Mouse (Mus musculus): ENCODE measurements around the gene Mt2.

DNA sequence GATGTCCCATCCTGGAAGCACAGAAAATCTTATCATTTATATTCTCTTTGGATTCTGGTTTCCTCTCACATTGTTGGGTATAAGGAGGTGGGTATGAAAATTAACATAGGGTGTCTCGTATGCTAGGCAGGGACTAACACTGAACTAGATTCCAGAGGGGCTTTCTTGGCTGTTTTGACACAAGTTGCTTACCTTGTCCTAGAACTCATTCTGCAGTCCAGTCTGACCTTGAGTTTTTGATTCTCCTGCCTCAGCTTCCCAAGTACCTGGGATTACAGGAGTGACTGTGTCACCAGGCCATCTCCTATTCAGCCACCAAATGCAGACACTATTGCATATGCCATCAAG is 8.1 kb downstream of the Mt2 start:
- no peak for TF ChIP-seq EP300 (IDR thresholded peaks at IDR 0.05)
- TF ChIP-seq CTCF (IDR thresholded peaks at IDR 0.05), result no peak

Data from lung, postnatal 0 days (tissue).